Mouse (Mus musculus): Measurements from ENCODE around the gene Msl2. TPM values are rescaled to one million over a fixed set of nuclear protein-coding genes. Genes with fewer than 3 reads are reported as not detected.
A peak's percentile ranks its signal among the peaks of the same experiment; 100 is the strongest.

Gene Msl2
- total and polyA plus RNA-seq, 3 experiments: 38.4 to 56.7 (median 46.8) TPM

DNA sequence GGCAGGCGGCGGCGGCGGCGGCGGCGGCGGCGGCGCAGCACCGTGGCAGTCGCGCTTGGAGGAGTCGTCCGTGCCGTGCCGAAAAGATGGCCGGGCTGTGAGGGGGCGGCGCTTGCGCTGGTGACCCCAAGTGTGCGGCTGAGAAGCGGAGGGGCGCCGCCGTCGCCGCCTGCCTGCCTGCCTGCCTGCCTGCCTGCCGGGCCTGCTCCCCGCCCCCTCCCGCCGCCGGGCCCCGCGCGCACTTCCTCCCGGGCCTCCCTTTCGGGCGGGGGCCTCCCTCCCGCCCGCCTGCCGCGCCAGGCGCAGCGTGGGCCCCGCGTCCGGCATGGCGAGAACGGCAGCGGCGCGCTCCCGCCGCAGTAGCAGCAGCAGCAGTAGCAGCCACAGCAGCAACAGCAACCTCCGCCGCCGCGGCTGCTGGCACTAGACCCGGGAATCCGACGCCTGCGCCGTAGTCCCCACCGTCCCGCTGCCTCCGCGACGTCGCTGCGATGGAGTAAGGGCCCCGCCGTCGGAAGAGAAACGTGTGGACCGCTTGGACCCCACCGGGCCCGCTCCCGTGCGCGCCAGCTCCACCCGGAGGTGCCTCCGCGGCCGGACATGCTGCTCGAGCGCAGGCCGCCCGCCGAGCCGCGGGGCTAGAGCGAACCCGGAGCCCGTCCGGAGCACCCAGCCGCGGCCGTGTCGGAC, 576 bp downstream of the Msl2 start:
- DNase-seq: peak; percentile 94

DNA sequence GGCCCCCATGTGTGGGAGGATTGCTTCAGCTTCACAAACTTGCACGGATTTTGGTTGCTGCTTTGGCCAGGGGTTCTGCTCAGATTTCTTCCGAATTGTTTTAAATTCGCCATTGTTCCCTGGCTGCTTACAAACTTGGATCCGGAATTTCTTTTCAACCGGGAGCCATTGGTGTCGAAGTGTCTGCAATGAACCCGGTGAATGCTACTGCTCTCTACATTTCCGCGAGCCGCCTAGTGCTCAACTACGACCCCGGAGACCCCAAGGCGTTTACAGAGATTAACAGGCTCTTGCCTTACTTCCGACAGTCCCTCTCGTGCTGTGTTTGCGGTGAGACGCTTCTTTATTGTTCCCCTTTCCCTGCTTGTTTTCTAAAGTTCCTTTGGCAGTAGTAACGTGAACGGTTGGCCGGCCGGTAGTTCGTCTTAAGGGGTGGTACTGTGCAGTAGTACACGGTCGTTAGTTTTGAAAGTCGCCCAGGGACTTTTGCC, 1.2 kb downstream of the Msl2 start:
- DNase-seq: peak; percentile 46

DNA sequence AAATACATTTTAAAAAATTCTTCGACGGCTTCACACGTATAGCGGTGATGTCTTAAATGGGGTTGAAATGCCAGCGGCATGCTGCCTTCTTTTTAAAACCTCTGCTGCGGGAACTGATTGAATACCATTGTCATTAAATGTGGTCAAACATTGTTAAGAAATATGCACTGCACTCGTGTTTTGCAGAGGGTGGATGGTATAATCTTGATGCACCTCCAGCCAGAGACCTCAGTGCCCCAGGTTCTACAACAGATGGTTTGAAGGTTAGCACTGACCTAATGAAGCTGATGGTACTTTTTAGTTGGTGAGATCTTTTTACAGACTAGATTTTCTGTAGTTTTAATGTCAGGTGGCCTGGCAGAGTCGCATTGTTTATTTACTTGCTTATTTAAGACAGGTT, 1.8 kb downstream of the Msl2 start:
- peak; percentile 22 for DNase-seq

DNA sequence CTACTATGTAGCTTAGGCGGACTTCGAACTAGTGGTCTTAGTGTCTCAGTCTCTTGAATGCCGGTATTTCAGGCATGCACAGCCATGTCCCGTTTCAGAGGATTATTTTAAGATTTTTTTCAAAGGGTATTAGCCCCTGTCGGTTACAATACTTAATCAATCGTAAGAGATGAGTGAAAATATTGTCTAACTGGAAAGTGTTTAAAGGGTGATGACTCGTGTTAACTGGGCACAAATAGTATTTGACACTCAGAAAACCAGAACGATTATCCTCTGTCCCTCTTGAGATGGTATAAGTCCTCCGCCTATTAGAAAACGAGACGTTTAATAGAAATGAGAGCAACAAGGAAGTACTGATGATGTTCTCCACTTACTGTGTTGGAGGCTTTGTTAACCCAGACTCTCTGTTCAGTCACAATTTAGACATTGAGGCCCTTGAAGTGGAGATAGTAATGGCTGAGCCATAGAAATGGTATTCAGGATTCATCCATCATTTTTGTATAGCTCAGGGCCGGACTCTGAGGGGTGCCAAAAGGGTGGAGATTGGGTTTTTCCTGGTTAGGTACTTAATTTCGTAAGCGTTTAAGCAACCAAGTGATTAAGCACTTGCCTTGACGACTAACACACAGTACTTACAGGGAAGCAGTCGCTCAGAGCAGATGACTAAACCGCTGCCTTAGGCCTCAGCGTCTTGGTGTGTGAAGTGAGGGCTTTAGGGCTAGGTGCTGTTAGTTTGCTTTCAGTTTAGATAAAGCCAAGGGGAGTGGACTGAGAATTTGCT, 2.4 kb downstream of the Msl2 start:
- DNase-seq: peak; percentile 86

DNA sequence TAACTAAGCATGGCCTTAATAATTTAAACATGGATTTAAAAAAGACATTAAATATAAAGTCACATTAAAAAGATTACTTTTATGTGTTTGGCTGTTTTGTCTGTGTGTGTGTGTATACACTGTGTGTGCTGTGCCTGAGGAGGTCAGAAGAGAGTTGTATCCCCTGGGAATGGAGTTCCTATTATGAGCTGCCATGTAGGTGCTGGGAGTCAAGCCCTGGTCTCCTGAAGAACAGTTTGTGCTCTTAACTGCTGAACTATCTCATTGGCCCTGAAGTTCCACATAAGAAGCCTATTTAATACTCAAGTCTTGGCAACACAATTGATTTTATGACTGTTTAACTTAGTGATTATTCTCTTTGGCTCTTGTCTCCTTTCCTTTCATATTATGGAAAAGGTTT, 3.6 kb downstream of the Msl2 start:
- DNase-seq: no peak

DNA sequence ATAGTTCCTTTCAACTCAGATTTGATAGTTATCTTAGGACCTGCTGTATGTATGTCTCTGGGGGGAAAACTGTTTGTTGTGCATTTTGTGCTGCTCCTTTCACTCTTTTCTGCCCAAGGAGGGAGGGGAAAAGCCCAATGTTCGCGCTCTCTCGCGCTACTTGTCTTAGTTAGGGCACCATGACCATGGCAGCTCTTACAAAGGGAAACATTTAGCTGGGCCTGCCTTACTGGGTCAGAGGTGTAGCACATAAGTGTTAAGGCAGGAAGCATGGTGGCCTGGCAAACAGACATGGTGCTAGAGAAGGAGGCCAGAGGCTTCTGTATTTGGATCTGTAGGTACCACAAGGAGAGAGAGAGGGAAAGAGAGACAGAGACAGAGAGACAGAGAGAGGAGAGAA, 4.7 kb downstream of the Msl2 start:
- peak; percentile 33 for DNase-seq

DNA sequence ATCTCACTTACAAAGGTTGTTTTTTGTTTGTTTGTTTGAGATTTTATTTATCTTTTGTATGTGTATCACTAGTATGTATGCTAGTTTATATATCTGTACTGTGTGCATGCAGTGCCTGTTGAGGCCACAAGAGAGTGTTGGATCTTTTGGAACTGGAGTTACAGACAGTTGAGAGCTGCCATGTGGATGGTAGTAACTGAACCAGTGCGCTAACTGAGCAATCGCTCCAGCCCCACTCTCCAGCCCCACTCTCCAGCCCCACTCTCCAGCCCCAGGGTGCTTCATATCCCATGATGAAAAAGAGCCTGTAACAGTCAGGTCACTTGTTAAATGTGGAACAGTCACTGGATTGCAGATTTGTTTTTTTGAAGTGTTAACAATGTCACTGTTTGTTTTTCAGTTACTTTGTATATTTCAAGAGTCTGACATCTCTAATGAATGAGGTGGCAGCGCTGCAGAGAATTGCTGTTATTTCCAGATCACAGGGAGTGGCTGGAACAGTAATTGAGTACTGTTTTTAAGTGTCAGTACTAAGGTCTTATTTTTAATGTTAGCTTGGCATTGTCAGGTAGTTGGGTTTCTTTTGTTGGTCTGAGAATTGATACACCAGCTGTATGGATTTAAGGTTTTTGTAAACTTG, 6.3 kb downstream of the Msl2 start:
- no peak for DNase-seq

DNA sequence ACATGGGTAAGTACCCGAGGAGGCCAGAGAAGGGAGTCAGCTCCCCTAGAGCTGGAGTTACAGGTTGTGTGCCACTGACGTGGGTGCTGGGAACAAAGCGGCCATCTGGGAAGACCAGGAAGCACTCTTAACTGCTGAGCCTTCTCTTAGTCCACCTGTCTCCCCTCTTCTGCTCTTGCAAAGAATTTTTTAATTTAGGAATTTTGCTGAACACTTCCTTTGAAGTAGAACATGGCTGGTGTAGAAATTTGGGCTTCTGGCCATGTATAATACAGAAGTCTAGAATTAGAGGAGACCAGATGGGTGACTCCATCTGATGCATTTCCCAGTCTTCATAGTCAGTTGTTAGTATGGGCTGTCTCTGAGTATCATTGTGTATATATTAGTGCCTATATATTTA, 9.8 kb downstream of the Msl2 start:
- no peak for DNase-seq

DNA sequence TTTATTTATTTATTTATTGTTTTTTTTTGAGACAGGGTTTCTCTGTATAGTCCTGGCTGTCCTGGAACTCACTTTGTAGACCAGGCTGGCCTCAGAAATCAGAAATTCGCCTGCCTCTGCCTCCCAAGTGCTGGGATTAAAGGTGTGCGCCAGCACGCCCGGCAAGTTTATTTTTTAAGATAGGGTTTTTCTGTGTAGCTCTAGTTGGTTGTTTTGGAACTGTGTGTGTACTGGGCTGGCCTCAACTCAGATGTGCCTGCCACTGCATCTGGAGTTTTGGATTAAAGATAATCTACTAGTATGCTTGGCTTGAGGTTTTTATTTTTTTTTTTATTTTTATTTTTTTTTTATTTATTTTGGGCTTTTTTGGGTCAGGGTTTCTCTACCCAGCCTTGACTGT, 21.5 kb downstream of the Msl2 start:
- no peak for DNase-seq

DNA sequence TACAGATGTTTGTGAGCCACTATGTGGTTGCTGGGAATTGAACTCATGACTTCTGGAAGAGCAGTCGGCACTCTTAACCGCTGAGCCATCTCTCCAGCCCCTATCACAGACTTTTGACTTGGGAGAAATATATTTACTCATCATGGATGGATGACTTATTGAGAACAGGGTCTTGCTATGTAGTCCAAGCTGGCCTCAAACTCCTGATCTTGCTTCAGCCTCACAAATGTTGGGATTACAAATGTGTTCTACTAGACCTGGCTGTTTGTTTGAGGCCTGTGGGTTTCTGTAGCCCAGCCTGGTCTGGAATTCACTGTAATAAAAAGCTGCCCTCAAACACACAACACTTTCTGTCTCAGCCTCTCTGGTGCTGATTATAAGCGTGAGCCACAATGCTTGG, 22.6 kb downstream of the Msl2 start:
- no peak for DNase-seq

DNA sequence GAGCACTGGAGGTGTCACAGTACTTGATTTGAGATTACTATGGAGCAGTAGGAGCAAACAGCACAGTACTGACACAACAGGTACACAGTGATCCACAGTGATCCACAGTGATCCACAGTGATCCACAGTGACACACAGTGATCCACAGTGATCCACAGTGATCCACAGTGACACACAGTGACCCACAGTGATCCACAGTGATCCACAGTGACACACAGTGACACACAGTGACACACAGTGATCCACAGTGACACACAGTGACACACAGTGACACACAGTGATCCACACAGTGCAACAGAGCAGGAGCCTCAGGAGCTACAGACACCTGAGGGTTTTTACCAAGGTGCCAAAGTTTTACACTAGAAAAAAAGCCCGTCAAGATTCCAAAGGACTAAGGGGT, 23.6 kb downstream of the Msl2 start:
- no peak for DNase-seq

DNA sequence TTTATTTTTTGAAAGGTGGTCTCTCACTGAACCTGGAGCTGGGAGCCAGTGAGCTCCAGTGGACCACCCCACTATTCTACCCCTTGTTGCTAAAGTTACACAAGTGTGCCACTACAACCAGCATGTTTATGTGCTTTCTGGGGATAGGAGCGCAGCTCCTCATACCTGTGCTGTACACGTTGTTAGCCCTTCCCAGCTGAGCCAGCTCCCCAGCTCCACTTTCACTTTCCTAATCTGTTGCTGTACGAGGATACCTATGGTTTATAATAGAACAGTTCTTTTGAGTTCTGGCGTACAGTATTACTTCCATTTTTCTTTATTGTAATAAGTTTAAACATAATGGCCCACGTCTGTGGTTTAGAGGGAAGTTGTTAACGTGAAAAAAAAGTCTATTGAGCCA, 25.5 kb downstream of the Msl2 start:
- no peak for DNase-seq

DNA sequence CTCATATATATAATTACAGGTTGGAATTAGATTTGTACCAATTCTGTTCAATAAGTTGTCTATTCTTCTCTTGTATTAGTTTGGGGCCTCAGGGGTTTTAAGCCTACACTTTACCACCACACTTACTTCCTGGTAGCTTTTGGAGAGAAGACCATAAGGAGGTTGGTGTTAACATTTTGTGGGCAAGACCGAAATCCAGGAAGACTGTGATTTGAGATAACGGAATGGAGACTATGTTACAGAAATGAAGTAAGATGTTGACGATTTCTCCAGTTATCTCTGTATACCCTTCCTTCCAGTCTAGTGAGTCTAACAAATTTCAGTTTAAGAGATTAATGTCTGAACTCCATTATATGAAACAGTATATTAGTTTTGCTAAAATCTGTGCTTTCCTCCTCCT, 26.3 kb downstream of the Msl2 start:
- no peak for DNase-seq

DNA sequence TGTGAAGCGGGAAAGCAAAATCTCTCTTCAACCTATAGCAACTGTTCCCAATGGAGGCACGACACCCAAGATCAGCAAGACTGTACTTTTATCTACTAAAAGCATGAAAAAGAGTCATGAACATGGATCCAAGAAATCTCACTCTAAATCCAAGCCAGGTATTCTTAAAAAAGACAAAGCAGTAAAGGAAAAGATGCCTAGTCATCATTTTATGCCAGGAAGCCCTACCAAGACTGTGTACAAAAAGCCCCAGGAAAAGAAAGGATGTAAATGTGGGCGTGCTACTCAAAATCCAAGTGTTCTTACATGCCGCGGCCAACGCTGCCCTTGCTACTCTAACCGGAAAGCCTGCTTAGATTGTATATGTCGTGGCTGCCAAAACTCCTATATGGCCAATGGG, 27.6 kb downstream of the Msl2 start:
- DNase-seq: no peak

DNA sequence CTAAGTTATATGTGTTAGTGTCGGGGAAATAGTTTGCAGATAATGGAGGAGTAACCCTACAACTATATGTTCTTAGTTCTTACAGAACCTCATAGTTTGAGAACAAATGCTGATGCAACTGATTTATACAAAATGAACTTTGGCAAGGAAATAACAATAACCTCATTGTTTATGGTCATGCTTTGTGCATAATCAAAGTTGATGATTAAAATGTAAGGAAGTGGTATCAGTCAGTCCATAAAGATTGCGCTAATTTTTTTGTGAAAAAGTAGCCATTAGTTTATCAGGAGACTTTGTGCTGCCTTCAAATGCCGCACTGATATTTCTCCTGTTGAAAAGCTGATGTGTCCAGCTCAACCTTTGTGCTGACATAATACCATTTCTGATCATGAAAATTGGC, 28.4 kb downstream of the Msl2 start:
- DNase-seq: no peak

DNA sequence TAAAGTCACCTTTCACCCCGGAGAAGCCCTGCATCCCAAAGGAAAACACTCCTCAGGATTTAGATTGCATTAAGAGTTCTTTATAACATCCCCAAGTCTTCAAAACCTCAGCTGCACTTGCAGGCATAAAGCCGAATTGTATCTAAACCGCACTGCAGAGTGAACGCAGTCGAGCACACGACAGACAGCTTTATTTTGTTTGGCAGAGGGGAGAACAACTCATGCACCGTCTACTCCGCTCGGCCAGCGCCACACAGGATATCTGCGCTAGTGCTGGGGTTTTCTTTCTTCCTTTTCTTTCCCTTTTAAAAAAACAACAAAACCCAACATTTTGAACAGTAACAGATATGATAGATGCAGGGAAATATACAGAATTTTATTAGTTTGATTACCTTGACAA, 31.0 kb downstream of the Msl2 start:
- DNase-seq: no peak

DNA sequence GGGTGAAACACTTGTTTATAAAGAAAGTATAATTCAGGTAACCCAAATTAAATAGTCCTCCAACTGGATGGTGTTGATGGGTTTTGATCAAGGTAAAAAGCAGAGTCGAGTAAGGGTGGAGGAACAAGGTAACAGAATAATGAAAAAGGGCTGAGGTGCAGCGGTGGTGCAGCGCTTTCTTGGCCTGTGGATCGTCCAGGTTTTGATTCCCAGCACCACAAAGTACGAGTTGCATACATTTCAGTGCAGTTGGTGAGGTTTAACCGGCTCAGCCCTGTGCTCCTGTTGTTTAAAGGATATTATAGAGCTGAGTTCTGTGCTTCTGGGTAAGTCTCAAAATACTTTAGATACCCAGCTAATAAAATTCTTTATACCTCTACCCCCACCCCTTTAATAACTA, 31.8 kb downstream of the Msl2 start:
- DNase-seq: no peak

DNA sequence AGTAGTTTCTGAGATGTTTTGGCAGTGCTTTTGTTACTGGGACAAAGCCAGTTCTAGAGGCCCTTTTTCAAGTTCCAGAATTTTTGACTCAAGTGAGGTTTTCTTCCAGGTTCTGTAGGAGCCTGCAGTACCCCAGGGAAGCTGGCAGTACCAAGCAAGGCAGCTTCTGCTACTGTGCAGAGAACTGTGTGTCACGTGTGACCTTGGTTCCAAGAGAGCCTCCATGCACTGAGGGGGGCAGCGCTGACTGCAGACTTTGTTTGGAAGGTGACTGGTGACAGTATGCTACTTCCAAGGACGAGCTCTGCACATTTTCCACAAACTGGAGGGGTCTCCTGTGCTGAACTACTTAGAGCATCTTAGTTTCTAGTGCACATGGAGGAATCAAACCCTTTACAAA, 33.5 kb downstream of the Msl2 start:
- DNase-seq: peak; percentile 70

DNA sequence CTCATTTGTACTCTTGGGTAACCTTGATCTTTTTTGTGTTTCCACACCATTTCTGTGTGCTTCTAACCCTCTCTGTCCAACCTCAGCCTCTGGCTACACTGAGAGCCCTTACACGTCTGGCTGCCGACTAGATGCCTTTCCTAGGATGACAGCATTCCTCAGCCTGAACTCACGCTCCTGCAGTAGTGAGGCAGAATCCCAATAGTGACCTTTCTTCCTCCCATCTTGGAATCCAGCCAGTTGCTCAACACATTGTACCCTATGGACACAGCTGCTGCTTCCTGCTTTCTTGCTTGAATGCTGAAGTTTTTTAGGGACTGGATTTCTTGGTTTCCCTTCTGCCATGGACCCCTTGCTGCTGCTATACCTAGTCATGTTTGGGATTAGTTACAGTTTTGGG, 36.1 kb downstream of the Msl2 start:
- peak; percentile 46 for DNase-seq

DNA sequence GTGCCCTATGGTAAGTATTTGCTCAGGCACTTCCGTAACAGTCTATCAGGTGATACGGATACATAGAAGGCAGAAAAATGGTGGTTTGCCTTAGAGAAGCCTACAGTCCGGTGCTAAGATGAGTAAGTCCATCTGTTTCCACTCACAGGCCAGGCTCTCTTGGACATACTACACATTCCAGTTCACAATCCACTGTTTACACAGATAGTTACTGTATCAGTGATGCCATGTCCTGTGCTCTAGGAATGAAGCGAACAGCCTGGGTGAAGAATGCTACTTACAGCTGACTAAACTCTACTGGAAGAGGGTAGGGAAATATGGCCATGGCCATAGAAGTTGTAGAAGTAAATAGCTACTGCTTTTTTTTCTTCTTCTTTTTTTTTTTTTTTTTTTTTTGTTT, 39.4 kb downstream of the Msl2 start:
- DNase-seq: no peak

DNA sequence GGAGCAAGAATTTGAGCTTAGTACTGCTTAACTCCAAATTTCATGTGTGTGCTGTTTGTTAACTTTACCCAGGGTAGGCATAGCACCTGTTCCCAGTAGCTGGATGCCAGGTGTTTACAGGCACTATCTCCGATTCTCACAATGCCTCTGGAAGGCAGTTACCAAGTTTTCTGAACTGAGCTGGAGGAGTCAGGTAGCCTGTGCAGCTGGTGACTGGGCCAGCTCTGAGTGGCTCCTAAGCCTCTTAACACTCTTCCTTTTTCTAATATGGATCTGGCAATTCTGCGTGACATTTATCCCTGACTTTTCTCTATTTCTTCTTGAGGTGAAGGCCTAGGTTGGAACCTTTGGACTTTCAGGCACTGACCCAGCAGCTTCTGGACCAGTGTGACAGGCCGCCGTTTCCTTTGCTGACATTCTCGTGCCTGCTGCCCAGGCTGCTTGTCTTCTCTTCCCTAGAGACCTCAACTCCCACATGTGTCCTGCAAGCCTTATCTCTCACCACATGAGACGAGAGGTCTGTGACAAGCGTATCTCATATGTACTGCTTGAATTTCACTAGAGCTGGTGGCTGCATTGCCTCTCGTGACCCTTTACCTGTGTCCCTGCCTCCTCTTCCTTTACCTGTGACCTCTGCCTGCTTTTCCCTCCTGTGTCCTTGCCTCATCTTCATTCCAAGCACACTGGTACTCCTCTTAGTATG, 40.4 kb downstream of the Msl2 start:
- no peak for DNase-seq

DNA sequence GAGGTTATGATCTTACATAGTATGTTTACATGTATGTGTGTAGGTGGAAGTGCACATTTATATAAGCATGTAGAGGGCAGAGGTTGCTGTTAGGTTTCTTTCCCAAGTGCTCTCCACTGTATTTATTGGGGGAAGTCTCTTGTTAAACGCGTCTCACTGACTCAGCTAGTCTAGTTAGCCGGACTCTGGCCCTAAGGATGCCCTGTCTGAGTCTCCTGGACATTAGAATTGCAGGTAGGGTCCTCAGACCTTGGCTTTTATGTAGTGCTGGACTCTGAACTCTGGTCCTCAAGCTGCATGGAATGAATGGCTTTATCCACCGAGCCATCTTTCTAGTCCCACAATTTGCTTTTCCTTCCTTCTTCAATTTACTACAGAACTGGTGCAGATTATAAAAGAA, 69.7 kb downstream of the Msl2 start:
- DNase-seq: no peak

DNA sequence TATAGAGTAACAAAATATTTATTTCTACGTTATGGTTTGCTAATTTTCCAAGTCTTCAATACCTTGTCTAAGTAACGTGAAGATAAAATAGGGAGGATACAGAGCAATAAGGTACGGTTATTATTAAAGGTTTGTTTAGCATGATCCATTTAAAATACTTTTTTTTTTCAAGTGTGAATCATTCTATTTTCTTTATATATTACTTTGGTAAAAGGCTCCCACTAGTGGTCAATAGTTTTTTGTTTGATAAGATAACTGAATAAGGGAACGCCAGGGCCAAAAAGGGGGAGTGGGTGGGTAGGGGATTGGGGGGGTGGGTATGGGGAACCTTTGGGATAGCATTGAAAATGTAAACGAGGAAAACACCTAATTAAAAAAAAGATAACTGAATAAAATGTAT, 79.0 kb downstream of the Msl2 start:
- DNase-seq: no peak
